Mouse (Mus musculus): ENCODE data around the gene 0610010K14Rik.

Gene 0610010K14Rik

DNA sequence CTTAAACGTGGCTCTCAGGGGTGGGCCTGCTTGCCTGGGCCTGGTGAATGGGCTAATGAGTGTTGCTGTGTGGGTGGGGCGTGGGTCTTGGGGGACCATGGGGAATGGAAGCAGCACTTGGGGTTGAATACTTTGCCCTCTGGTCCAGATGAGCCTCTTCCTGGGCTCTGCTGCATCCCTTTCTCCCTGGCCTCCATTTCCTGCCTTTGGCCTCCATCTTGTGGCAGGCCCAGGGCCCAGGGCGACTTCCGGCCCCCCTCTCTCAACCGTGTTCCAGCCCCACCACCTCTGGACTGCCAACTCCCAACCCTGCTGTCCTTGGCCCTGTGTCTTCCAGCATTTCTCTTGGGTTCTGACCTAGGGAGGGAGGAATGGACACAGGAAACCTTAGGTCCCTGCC is 3.7 kb downstream of the 0610010K14Rik start:
- no peak for DNase-seq

DNA sequence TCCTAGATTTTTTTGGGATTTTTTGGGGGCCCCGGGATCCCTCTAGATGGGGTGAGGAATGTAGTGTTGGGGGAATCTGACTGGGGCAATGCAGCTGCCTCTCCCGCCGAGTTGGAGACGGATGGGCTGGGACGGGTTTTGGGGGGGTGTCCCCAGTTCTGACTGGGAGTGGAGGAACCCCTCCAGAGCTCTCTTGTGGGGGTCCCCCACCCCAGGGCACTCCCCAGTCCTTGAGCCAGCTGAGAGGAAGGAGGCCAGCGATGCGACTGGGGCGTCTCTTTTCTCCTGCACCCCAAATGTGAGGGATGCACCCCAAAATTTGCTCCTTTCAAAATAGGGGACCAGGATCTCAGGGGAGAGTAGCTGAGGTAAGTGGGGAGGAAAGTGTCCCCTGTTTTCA is 4.7 kb downstream of the 0610010K14Rik start:
- no peak for DNase-seq

DNA sequence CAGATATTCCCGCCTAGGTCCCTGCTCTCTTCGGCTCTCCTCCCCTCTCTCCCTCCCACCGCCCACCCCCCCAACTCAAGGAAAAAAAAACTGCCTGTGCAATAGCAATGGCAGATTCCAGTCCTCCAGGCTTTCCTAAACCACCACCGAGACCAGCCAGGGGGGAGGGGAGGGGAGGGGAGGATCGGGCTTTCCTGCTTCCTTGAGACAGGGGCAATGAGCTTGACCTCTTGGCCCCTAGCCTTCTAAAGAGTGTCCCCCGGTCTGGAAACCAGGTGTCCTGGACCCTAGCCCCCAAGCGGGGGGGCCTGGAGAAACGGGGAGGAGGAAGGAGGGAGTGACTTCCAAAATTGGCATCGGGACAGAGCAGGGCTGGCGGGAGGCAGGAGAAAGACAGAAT is 5.2 kb downstream of the 0610010K14Rik start:
- DNase-seq, result no peak

- DNase-seq, result peak; percentile 70 to 86
These were observed 7.4 kb downstream of the 0610010K14Rik start for GRCm38 (mm10) chr11:70230239-70230727.

- no peak for DNase-seq
These were observed 8.3 kb downstream of the 0610010K14Rik start, which contains the start of gene Bcl6b for GRCm38 (mm10) chr11:70229260-70230010. TSS of gene Bcl6b (minus strand) at chr11:70229798.

- peak; percentile 68 to 79 for DNase-seq
These were observed 8.9 kb downstream of the 0610010K14Rik start for GRCm38 (mm10) chr11:70228828-70229227.

GRCm38 (mm10) chr11:70227661-70228245 is 10.0 kb downstream of the 0610010K14Rik start:
- no peak for DNase-seq

DNA sequence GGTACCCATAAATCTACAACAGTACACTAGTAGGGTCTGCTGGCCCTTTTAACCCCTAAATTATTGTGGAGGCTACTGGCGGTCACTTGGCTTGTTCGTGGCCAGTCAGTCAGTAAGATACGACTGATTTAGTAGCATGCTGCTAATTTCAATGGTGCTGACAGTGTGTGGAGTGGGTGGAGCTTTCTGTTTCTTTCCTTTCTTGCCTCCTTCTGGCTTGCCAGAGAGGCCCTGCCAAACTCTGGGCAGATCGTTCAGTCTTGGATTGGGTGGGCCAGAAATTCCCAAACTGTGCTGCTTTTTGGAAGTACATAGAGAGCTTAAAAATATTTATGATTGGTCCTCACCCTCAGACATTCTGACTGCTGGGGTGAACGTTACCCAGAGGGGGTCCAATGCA is 10.6 kb downstream of the 0610010K14Rik start:
- no peak for DNase-seq

- no peak for DNase-seq
These were observed 11.2 kb downstream of the 0610010K14Rik start for GRCm38 (mm10) chr11:70226602-70226890.

DNA sequence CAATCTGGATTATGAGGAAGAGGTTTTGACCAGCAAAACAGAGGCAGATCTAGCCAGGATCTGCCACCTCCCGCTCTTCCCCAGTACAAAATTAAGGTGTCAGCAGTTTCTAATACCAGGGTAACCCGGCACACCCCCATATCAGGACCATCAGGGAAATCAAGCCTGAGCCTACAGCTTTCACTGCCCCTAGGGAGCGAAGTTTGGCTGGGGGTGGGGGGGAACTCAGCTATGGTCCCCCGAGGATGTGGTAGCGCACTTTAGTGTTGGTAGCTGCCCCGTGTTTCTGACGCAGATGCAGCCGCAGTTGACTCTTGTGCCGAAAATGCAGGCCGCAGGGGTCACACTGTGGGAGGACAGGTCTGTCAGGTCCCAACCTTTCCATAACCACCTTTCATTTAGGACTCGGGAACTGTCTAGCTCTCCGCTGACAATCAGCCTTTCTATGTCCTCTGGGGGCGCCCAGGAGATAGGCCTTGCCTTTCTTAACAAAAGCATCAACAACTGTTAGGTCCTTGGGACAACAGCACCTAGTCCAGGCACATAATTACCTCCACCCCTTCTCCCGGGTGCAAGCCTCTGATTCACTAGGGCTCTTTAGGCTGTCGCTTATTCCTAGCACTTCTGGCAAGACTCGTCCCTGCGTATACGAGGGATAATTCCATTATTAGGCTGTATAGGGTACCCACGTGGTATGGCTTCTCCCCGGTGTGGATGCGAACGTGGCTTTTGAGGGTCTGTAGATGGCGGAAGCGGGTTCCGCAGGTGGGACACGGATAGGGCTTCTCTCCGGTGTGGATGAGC is 11.7 kb downstream of the 0610010K14Rik start:
- DNase-seq, result no peak

DNA sequence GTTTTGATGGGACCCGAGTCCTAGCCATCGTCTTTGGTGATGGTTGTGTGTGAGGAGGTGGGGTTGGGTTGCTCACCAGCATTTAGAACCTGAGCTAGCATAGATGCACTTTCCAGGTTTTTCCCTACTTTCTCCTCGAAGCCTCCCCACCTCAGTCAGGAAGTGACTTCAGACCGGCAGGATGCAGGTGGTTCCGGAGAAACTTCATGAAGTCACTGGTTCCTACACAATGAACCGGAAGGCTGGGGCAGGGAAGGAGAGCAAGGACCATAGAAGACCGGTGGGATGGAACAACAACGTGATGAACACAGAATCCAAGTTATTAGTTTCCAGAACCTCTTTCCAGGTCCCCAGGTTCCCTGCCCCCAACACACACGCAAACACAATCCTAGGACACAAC is 14.0 kb downstream of the 0610010K14Rik start:
- DNase-seq, result no peak

- peak in 1 of 2 experiments; percentile 7 for DNase-seq
These were observed 15.9 kb downstream of the 0610010K14Rik start for GRCm38 (mm10) chr11:70221603-70222500.

GRCm38 (mm10) chr11:70220731-70221602 is 16.7 kb downstream of the 0610010K14Rik start, which contains the start of gene Slc16a13:
TSS of gene Slc16a13 (minus strand) at chr11:70221064.
- peak; percentile 87 to 88 for DNase-seq

DNA sequence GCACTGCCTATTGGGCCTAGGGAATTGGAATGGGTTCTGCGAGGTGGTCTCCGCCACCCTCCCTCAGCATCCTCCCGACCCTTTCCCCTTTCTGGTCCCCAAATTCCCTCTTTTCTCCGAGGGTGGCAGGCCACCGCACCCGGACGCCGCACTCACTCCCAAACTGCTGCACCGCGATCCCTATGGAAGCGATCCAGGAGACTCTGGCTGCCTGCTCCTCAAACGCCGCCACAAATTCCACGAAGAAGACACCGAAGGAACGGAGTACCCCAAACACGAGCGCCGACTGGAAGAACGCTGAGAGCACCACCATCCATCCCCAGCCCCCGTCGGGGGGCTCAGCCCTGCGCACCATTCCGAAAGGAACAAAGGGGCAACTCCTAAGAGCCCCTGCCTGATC is 17.4 kb downstream of the 0610010K14Rik start:
- DNase-seq, result no peak

- no peak for DNase-seq
These were observed 17.8 kb downstream of the 0610010K14Rik start for GRCm38 (mm10) chr11:70219873-70220272.

GRCm38 (mm10) chr11:70218741-70219470 is 18.8 kb downstream of the 0610010K14Rik start:
- no peak for DNase-seq

GRCm38 (mm10) chr11:70218039-70218438 is 19.7 kb downstream of the 0610010K14Rik start:
- DNase-seq, result no peak

DNA sequence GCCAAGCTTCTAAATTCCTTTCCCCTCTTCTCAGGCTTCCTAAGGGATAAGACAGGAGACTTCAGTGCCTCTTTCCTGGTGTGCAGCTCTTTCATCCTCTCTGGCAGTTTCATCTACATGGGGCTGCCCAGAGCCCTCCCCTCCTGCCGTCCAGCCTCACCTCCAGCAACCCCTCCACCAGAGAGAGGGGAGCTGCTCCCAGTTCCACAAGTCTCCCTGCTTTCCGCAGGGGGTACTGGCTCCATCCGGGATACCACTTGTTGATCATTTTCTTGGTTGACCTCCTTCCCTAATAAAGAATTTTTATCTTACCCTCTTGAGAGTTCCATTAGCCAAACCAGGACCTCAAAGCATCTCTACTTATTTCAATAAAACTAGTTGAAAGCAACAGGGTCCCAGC is 21.6 kb downstream of the 0610010K14Rik start:
- no peak for DNase-seq

DNA sequence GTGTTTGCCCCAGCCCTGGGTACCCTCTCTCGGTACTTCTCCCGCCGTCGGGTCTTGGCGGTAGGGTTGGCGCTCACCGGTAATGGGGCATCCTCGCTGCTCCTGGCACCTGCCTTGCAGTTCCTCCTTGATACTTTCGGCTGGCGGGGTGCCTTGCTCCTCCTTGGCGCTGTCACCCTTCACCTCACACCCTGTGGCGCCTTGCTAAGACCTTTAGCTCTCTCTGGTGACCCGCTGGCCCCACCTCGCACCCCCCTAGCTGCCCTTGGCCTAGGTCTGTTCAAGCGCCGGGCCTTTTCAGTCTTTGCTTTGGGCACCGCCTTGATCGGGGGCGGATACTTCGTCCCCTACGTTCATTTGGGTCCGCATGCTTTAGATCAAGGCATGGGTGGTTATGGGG is 22.4 kb downstream of the 0610010K14Rik start:
- DNase-seq, result no peak

DNA sequence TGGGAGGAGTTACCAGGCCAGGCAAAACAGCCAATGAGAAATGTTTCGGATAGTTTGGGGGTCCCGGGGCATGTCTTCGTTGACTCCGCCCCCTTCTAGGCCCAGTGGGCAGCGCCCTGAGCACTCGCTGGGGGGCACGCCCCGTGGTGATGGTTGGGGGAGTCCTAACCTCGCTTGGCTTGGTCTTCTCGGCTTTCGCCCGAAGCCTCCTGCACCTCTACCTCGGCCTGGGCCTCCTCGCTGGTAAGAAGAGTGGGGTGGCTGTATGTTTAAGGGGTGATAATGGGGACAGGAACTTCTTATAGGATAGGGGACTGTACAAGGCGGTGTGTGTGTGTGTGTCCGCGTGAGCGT is 22.9 kb downstream of the 0610010K14Rik start:
- DNase-seq, result no peak

All from spleen, adult 18-20 months (tissue).